ENCODE assay signal across 21 mouse cellular contexts in genomic region chr6:88523043-88523442, GRCm38 (mm10).
"Had no signal": no experiment of that assay in that cellular context is flagged by ENCODE, and none has a peak within 500 bp of the region (broad histone marks: within the 10 kb centered on the region; RNA-seq: fewer than 3 reads in every experiment).

No protein-coding gene starts in this region.

- ATAC-seq: inflammation-experienced regulatory T-cells, adult 6 months; intestine, embryonic 16.5 days; lung, postnatal 0 days; midbrain, embryonic 15.5 days had no signal

- H3K27ac ChIP-seq: kidney, postnatal 0 days; limb, embryonic 10.5 days; limb, embryonic 13.5 days; liver, embryonic 13.5 days; macrophage; midbrain, embryonic 12.5 days; midbrain, embryonic 15.5 days; neural tube, embryonic 12.5 days; neural tube, embryonic 15.5 days; stomach, embryonic 15.5 days had no signal

- H3K27me3 ChIP-seq: limb, embryonic 13.5 days; liver, embryonic 13.5 days; midbrain, embryonic 12.5 days; midbrain, embryonic 15.5 days; neural tube, embryonic 12.5 days; neural tube, embryonic 15.5 days; stomach, embryonic 15.5 days had no signal

- H3K9me3 ChIP-seq: limb, embryonic 10.5 days; limb, embryonic 13.5 days; liver, embryonic 13.5 days; midbrain, embryonic 12.5 days; midbrain, embryonic 15.5 days; neural tube, embryonic 12.5 days; neural tube, embryonic 15.5 days; stomach, embryonic 15.5 days had no signal

- H3K9ac ChIP-seq: limb, embryonic 13.5 days; liver, embryonic 13.5 days; lung, embryonic 14.5 days; midbrain, embryonic 12.5 days; midbrain, embryonic 15.5 days; neural tube, embryonic 12.5 days; neural tube, embryonic 15.5 days; stomach, embryonic 15.5 days had no signal

- DNase-seq: kidney, adult 18-20 months; kidney, postnatal 25 days; layer of hippocampus, postnatal 36 days; liver; liver, embryonic 13.5 days; lung, embryonic 14.5 days; right cerebral cortex, adult 18-20 months; right cerebral cortex, postnatal 14 days; thymus, postnatal 36 days had no signal

- H3K4me1 ChIP-seq: stomach, embryonic 15.5 days had no signal

- H3K4me3 ChIP-seq: limb, embryonic 10.5 days; limb, embryonic 13.5 days; liver, embryonic 13.5 days; midbrain, embryonic 12.5 days; midbrain, embryonic 15.5 days; neural tube, embryonic 12.5 days; neural tube, embryonic 15.5 days; stomach, embryonic 15.5 days had no signal

- H3K36me3 ChIP-seq: limb, embryonic 10.5 days; limb, embryonic 13.5 days; liver, embryonic 13.5 days; midbrain, embryonic 12.5 days; midbrain, embryonic 15.5 days; neural tube, embryonic 12.5 days; neural tube, embryonic 15.5 days; stomach, embryonic 15.5 days had no signal
